Mouse (Mus musculus): ENCODE measurements around the gene Arhgef39.

Arhgef39 gene

GRCm38 (mm10) chr4:43478906-43479832 is 20.3 kb downstream of the Arhgef39 start:
- in situ Hi-C loops (cut with MboI): no loop called here

- in situ Hi-C loops (cut with MboI): no loop called here
Observed at GRCm38 (mm10) chr4:43478534-43478858, 21.0 kb downstream of the Arhgef39 start.

- in situ Hi-C loops (cut with MboI): no loop called here
Observed at GRCm38 (mm10) chr4:43477857-43478533, 21.5 kb downstream of the Arhgef39 start.

GRCm38 (mm10) chr4:43476604-43477003 is 22.9 kb downstream of the Arhgef39 start:
- in situ Hi-C loops (cut with MboI): no loop called here

- in situ Hi-C loops (cut with MboI): no loop called here
Observed at GRCm38 (mm10) chr4:43473636-43474035, 25.9 kb downstream of the Arhgef39 start.

- in situ Hi-C loops (cut with MboI): no loop called here
Observed at GRCm38 (mm10) chr4:43470301-43470700, 29.2 kb downstream of the Arhgef39 start.

- in situ Hi-C loops (cut with MboI): no loop called here
Observed at GRCm38 (mm10) chr4:43466872-43467271, 32.6 kb downstream of the Arhgef39 start.

GRCm38 (mm10) chr4:43465935-43466334 is 33.6 kb downstream of the Arhgef39 start:
- in situ Hi-C loops (cut with MboI): no loop called here

GRCm38 (mm10) chr4:43463102-43463501 is 36.4 kb downstream of the Arhgef39 start:
- in situ Hi-C loops (cut with MboI): no loop called here

GRCm38 (mm10) chr4:43457124-43457523 is 42.4 kb downstream of the Arhgef39 start:
- in situ Hi-C loops (cut with MboI): no loop called here

GRCm38 (mm10) chr4:43456470-43456869 is 43.0 kb downstream of the Arhgef39 start:
- in situ Hi-C loops (cut with MboI): no loop called here

- in situ Hi-C loops (cut with MboI): no loop called here
Observed at GRCm38 (mm10) chr4:43454041-43454836, 45.3 kb downstream of the Arhgef39 start, which contains the start of gene Cd72. Gene Cd72 (minus strand): TSS chr4:43454628.

GRCm38 (mm10) chr4:43453413-43453812 is 46.1 kb downstream of the Arhgef39 start:
- in situ Hi-C loops (cut with MboI): no loop called here

GRCm38 (mm10) chr4:43452315-43452714 is 47.2 kb downstream of the Arhgef39 start:
- in situ Hi-C loops (cut with MboI): no loop called here

GRCm38 (mm10) chr4:43448554-43448953 is 50.9 kb downstream of the Arhgef39 start:
- in situ Hi-C loops (cut with MboI): loop anchor here (25.0 kb wide), 1 partner anchor 114 kb away; the partner anchor contains the start of genes Creb3 and Tln1

- in situ Hi-C loops (cut with MboI): loop anchor here (25.0 kb wide), 1 partner anchor 115 kb away; the partner anchor contains the start of genes Creb3 and Tln1
Observed at GRCm38 (mm10) chr4:43447251-43447650, 52.2 kb downstream of the Arhgef39 start.

Data from mature B cell (primary cell).